Mouse (Mus musculus) forebrain, embryonic 13.5 days (tissue): Measurements from ENCODE around the gene Nrg4. TPM values are rescaled to one million over a fixed set of nuclear protein-coding genes. Genes with fewer than 3 reads are reported as not detected.
"Not testable (repeated sequence)": the region's sequence is repeated elsewhere in the genome, so short reads cannot be mapped to it uniquely, and the experiment has no call there.

Source experiments
- ATAC-seq: fragments of 200-750 bp; cut with Nextera tagmentation; 2 replicates; pipeline ENCODE4 v1.8.0; 2017
- H3K27ac ChIP-seq: fragments of 300-500 bp; sonication (generic); 2 replicates; pipeline ENCODE4 v1.5.1; 2015; ENCODE audit warnings: inconsistent platforms, mild to moderate bottlenecking, moderate library complexity
- H3K27me3 ChIP-seq: fragments of 300-500 bp; sonication (generic); 2 replicates; pipeline ENCODE4 v1.6.1; 2015; ENCODE audit warnings: mild to moderate bottlenecking, inconsistent platforms
- H3K36me3 ChIP-seq: fragments of 300-500 bp; sonication (generic); 2 replicates; pipeline ENCODE4 v1.6.1; 2015; ENCODE audit warnings: mild to moderate bottlenecking, inconsistent platforms; ENCODE audit not compliant: poor library complexity, severe bottlenecking
- H3K4me1 ChIP-seq: fragments of 300-500 bp; sonication (generic); 2 replicates; pipeline ENCODE4 v1.6.1; 2015; ENCODE audit warnings: inconsistent platforms
- H3K4me2 ChIP-seq: fragments of 300-500 bp; sonication (generic); 2 replicates; pipeline ENCODE4 v1.6.1; 2015; ENCODE audit warnings: inconsistent platforms, mild to moderate bottlenecking, moderate library complexity
- H3K4me3 ChIP-seq: fragments of 300-500 bp; sonication (generic); 2 replicates; pipeline ENCODE4 v1.5.1; 2015; ENCODE audit warnings: mild to moderate bottlenecking, inconsistent platforms
- H3K9ac ChIP-seq: fragments of 300-500 bp; sonication (generic); 2 replicates; pipeline ENCODE4 v1.6.1; 2015; ENCODE audit warnings: mild to moderate bottlenecking, inconsistent platforms
- H3K9me3 ChIP-seq: fragments of 300-500 bp; sonication (generic); replicated peaks from 2 replicates; pipeline ENCODE4 v1.6.1; 2016; ENCODE audit warnings: inconsistent platforms
- WGBS: fragments of 180-500 bp; shearing (Covaris S2); methylation state at CpG from one replicate; pipeline ENCODE4 v1.1.7; 2015; 5-methylcytosine and 5-hydroxymethylcytosine counted together
- polyA plus RNA-seq: library from polyadenylated mRNA; unstranded; fragments of >200 nt; fragmentation: Nextera tagmentation; extraction: Ambion mirVana; gene quantifications from 2 replicates; pipeline ENCODE4 v1.2.1, GENCODE M21; 2015

The Nrg4 gene
- polyA plus RNA-seq, 1 experiment from 2014 or later: 0.93 TPM

DNA sequence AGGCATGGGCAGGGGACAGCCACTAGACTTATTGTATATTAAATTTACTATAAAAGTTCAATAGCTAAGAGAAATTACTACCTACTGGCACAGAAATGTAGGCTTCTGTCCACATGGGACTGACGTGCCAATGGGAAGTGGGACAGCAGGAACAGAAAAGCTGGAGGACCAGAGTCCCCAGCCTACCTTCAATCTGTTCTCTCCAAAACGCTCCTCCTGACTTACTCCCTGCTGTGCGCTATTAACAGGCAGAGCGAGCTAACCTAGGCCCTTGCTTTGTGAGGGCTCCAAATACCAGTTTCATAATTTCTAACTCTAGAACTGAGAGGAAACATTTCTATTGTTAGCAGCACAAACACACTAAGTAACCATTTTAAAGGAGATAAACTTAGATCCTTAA, 52.7 kb downstream of the Nrg4 start:
- no peaks in the 10 kb centered on the region for H3K9me3 ChIP-seq
- no peak overlapping the region for H3K4me3 ChIP-seq
- H3K36me3 ChIP-seq: no peaks in the 10 kb centered on the region
- H3K4me1 ChIP-seq: no peaks in the 10 kb centered on the region
- 38% methylated on average over 4 of the region's 4 CpGs for WGBS
- H3K27me3 ChIP-seq: no peaks in the 10 kb centered on the region
- no peak overlapping the region for H3K9ac ChIP-seq
- no peak overlapping the region for H3K4me2 ChIP-seq
- no peak overlapping the region for H3K27ac ChIP-seq
- no peak for ATAC-seq

- no peak for ATAC-seq
- Histone ChIP-seq H3K27ac (no peak overlapping the region), H3K4me1 (no peaks in the 10 kb centered on the region), H3K36me3 (no peaks in the 10 kb centered on the region), H3K4me2 (no peak overlapping the region), H3K4me3 (no peak overlapping the region), H3K27me3 (no peaks in the 10 kb centered on the region), H3K9ac (no peak overlapping the region), H3K9me3 (no peaks in the 10 kb centered on the region)
- WGBS: 63% methylated on average over 5 of the region's 5 CpGs
Measured at GRCm38 (mm10) chr9:55271960-55272560, 54.6 kb downstream of the Nrg4 start.

DNA sequence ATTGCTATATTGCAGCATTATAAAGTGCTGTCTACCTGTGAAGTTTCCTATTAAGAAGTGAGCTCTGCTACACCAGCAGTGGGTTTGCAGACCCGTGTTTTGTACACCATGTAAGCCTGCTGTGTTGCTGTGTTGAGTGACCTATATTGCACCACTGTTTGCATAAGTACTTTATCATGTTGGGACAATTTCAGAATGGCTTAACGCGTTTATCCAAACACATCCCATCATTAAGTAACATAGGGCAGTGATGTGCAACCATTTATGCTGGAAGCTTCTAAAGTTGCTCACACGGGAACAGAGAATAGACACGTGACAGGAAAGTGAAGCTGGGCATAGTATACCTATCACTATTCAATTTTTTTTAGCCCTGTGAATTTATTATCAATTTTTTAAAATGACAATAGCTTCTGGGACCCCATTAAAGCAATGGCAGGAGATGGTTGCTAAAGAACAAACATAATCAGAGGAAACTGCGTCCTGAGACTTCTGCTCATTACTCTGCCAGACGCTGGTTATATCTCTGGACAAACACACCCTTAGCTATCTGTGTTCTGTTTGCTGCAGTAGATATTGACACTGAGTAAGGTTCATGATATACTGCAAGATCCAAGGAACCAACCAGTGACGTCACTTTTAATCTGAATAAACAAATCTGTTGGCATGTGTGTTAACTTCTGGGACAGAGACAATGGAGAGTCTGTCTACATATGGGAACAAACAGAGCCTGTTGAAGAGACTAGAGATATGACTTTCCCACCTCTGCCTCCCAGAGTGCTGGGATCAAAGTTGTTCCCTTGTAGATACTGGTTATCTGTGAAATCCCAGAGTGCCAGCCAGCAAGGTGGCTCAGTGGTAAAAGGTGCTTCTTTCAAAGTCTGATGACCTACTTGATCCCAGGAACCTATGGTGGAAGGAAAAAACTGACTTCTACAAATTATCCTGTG, 62.0 kb downstream of the Nrg4 start:
- no peaks in the 10 kb centered on the region for H3K4me1 ChIP-seq
- H3K4me2 ChIP-seq: no peak overlapping the region
- no peak for ATAC-seq
- H3K27ac ChIP-seq: no peak overlapping the region
- 87% methylated on average over 8 of the region's 8 CpGs for WGBS
- H3K4me3 ChIP-seq: no peak overlapping the region
- H3K9ac ChIP-seq: no peak overlapping the region
- no peaks in the 10 kb centered on the region for H3K36me3 ChIP-seq
- H3K27me3 ChIP-seq: no peaks in the 10 kb centered on the region
- H3K9me3 ChIP-seq: no peaks in the 10 kb centered on the region

- WGBS: 72% methylated on average over 6 of the region's 6 CpGs
- Histone ChIP-seq H3K9me3 (no peaks in the 10 kb centered on the region), H3K36me3 (no peaks in the 10 kb centered on the region), H3K9ac (no peak overlapping the region), H3K27ac (no peak overlapping the region), H3K4me1 (no peaks in the 10 kb centered on the region), H3K4me2 (no peak overlapping the region), H3K27me3 (no peaks in the 10 kb centered on the region), H3K4me3 (no peak overlapping the region)
- ATAC-seq: no peak
Measured at GRCm38 (mm10) chr9:55259741-55260140, 66.9 kb downstream of the Nrg4 start.

DNA sequence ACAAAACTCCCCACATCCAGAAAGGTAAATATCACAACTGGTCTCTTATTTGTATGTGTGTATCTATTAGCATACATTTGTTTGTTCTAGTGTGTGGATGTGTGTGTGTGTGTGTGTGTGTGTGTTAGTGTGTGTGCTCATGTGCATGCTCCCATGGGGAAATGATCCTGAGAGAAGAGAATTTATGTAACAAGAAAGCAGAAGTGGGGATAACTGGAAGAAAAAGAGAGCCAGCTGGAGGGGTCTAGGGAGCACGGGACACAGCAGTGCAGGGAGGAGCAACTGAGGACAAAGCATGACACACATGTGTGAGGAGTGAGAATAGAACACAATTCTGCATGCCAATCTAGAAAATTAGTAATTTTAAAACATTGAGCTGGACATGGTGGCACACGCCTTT, 69.5 kb downstream of the Nrg4 start:
- Histone ChIP-seq H3K9me3 (no peaks in the 10 kb centered on the region), H3K4me2 (no peak overlapping the region), H3K27me3 (no peaks in the 10 kb centered on the region), H3K27ac (no peak overlapping the region), H3K36me3 (no peaks in the 10 kb centered on the region), H3K4me3 (no peak overlapping the region), H3K4me1 (no peaks in the 10 kb centered on the region), H3K9ac (no peak overlapping the region)
- 80% methylated on average over 2 of the region's 2 CpGs for WGBS
- ATAC-seq: no peak

- no peak overlapping the region for H3K27ac ChIP-seq
- H3K4me1 ChIP-seq: no peaks in the 10 kb centered on the region
- 67% methylated on average over 4 of the region's 4 CpGs for WGBS
- H3K27me3 ChIP-seq: no peaks in the 10 kb centered on the region
- H3K9ac ChIP-seq: no peak overlapping the region
- ATAC-seq: no peak
- no peak overlapping the region for H3K4me3 ChIP-seq
- no peaks in the 10 kb centered on the region for H3K36me3 ChIP-seq
- H3K9me3 ChIP-seq: no peaks in the 10 kb centered on the region
- H3K4me2 ChIP-seq: no peak overlapping the region
Measured at GRCm38 (mm10) chr9:55255604-55256003, 71.0 kb downstream of the Nrg4 start.

- Histone ChIP-seq H3K36me3 (no peaks in the 10 kb centered on the region), H3K9me3 (no peaks in the 10 kb centered on the region), H3K4me1 (no peaks in the 10 kb centered on the region), H3K9ac (no peak overlapping the region), H3K4me3 (no peak overlapping the region), H3K27ac (no peak overlapping the region), H3K27me3 (no peaks in the 10 kb centered on the region), H3K4me2 (no peak overlapping the region)
- 94% methylated on average over 5 of the region's 5 CpGs for WGBS
- ATAC-seq: no peak
Measured at GRCm38 (mm10) chr9:55255056-55255455, 71.6 kb downstream of the Nrg4 start.

- Histone ChIP-seq H3K36me3 (no peaks in the 10 kb centered on the region), H3K4me2 (no peak overlapping the region), H3K27ac (no peak overlapping the region), H3K9ac (no peak overlapping the region), H3K4me3 (no peak overlapping the region), H3K4me1 (no peaks in the 10 kb centered on the region), H3K9me3 (no peaks in the 10 kb centered on the region), H3K27me3 (no peaks in the 10 kb centered on the region)
- 87% methylated on average over 1 of the region's 1 CpGs for WGBS
- no peak for ATAC-seq
Measured at GRCm38 (mm10) chr9:55253849-55254248, 72.8 kb downstream of the Nrg4 start.

DNA sequence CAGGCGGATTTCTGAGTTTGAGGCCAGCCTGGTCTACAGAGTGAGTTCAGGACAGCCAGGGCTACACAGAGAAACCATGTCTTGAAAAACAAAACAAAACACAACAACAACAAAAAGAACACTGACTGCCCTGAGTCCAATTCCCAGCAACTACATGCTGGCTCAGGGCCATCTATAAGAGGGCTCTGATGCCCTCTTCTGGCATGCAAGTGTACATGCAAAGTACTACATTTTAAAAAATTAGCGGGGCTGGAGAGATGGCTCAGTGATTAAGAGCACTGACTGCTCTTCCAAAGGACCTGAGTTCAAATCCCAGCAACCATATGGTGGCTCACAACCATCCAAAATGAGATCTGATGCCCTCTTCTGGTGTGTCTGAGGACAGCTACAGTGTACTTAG, 74.5 kb downstream of the Nrg4 start:
- H3K36me3 ChIP-seq, H3K4me1 ChIP-seq, H3K27me3 ChIP-seq, H3K9me3 ChIP-seq, H3K27ac ChIP-seq, H3K9ac ChIP-seq, H3K4me2 ChIP-seq, ATAC-seq, H3K4me3 ChIP-seq: not testable (repeated sequence)
- WGBS: 55% methylated on average over 2 of the region's 2 CpGs

DNA sequence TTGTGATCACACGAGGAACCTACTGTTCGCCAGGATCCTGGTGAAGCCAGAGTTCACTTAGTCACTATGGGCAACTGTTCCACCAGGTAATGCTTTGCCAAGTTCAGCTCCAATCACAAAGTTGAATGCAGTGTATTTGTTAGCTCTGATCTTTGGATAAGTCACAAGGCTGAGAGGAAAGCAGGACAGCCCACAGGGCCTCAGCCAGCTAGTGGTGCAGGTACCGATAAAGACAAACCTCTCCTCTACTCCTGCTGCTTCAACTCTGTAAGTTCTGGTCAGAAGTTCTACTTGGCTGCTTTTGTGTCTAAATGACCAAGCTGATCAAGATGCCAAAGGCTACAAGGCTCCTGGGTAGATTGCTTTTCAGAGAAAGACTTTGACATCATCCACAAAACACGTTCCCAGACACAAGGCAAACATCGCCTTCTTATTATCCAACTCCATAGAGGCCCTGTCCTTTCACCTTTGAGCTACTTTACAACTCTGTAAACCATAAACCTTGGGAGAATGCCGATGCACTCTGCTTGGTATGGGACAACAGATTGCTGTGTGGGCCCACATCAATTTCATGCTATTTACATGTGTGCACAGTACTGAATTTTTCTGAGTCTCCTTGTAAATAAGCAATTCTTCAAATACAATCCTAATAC, 75.9 kb downstream of the Nrg4 start:
- Histone ChIP-seq H3K9me3 (no peaks in the 10 kb centered on the region), H3K36me3 (no peaks in the 10 kb centered on the region), H3K27me3 (no peaks in the 10 kb centered on the region), H3K9ac (no peak overlapping the region), H3K4me3 (no peak overlapping the region), H3K4me1 (no peaks in the 10 kb centered on the region), H3K4me2 (no peak overlapping the region), H3K27ac (no peak overlapping the region)
- no peak for ATAC-seq
- 86% methylated on average over 6 of the region's 6 CpGs for WGBS

DNA sequence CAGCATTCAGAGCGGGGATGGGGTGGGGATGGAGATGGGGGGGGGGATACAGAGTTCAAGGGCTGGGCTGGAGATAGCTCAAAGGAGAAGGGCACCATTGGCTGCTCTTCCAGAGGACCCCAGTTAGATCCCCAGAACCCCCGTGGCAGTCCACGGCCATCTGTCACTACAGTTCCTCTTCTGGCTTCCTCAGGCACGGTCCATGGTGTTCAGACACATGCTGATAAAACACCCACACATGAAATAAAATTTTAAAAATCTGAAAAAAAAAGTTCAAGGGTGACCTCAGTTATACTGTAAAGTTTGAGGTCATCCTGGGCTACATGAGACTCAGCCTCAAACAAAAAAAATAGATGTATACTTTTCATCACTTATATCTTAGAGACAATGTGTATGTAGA, 78.2 kb downstream of the Nrg4 start:
- 83% methylated on average over 4 of the region's 4 CpGs for WGBS
- no peak for ATAC-seq
- Histone ChIP-seq H3K4me2 (no peak overlapping the region), H3K27ac (no peak overlapping the region), H3K36me3 (no peaks in the 10 kb centered on the region), H3K4me3 (no peak overlapping the region), H3K9ac (no peak overlapping the region), H3K9me3 (no peaks in the 10 kb centered on the region), H3K4me1 (no peaks in the 10 kb centered on the region), H3K27me3 (no peaks in the 10 kb centered on the region)

DNA sequence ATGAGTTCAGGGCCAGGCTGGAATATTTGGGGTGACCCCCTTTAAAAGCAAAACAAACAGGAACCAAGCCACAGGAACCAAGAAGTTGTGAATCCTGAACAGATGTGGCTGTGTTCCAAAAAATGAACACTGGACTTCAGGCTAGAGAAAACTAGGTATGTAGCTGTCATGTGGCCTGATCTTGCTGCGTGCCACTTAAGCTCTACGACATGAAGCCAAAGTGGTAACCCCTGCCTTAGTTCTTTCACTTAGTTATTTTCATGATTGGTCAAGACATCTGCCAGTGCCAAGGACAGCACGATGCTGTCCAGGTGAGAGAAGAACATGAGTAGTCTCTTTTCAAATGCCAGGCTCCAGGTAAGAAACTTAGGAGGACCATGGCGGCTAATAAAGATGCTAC, 79.7 kb downstream of the Nrg4 start:
- no peaks in the 10 kb centered on the region; the same call in 1 of the 2 replicates for H3K4me1 ChIP-seq
- no peak overlapping the region for H3K4me3 ChIP-seq
- H3K27ac ChIP-seq: no peak overlapping the region
- ATAC-seq: no peak
- H3K36me3 ChIP-seq: no peaks in the 10 kb centered on the region
- 95% methylated on average over 4 of the region's 4 CpGs for WGBS
- no peaks in the 10 kb centered on the region for H3K9me3 ChIP-seq
- H3K27me3 ChIP-seq: no peaks in the 10 kb centered on the region
- no peak overlapping the region for H3K4me2 ChIP-seq
- H3K9ac ChIP-seq: no peak overlapping the region
